Mouse (Mus musculus) kidney, embryonic 16.5 days (tissue): ENCODE data around the gene Pofut1. TPM values are rescaled to one million over a fixed set of nuclear protein-coding genes. Genes with fewer than 3 reads are reported as not detected.
A peak's percentile ranks its signal among the peaks of the same experiment; 100 is the strongest.
"Not testable (repeated sequence)": the region's sequence is repeated elsewhere in the genome, so short reads cannot be mapped to it uniquely, and the experiment has no call there.

Experiments
- ATAC-seq: fragments of 200-750 bp; cut with Nextera tagmentation; 2 replicates; pipeline ENCODE4 v1.8.0; 2017; ENCODE audit warnings: moderate TSS enrichment; ENCODE audit not compliant: low FRiP score, low TSS enrichment
- H3K27ac ChIP-seq: fragments of 300-500 bp; sonication (generic); 2 replicates; pipeline ENCODE4 v1.5.1; 2014; ENCODE audit warnings: low read length
- H3K27me3 ChIP-seq: fragments of 300-500 bp; sonication (generic); 2 replicates; pipeline ENCODE4 v1.6.1; 2014; ENCODE audit warnings: low read length, control low read depth, mixed read lengths; ENCODE audit not compliant: insufficient read depth
- H3K36me3 ChIP-seq: fragments of 300-500 bp; sonication (generic); 2 replicates; pipeline ENCODE4 v1.6.1; 2014; ENCODE audit warnings: low read length, control low read depth, mixed read lengths; ENCODE audit not compliant: insufficient read depth
- H3K4me1 ChIP-seq: fragments of 300-500 bp; sonication (generic); 2 replicates; pipeline ENCODE4 v1.6.1; 2014; ENCODE audit warnings: low read length, control low read depth, mixed read lengths; ENCODE audit not compliant: insufficient read depth
- H3K4me2 ChIP-seq: fragments of 300-500 bp; sonication (generic); replicated peaks from 2 replicates; pipeline ENCODE4 v1.6.1; 2014; ENCODE audit warnings: low read depth, low read length
- H3K4me3 ChIP-seq: fragments of 300-500 bp; sonication (generic); 2 replicates; pipeline ENCODE4 v1.5.1; 2014; ENCODE audit warnings: mild to moderate bottlenecking, low read length
- H3K9ac ChIP-seq: fragments of 300-500 bp; sonication (generic); replicated peaks from 2 replicates; pipeline ENCODE4 v1.6.1; 2014; ENCODE audit warnings: low read length
- H3K9me3 ChIP-seq: fragments of 300-500 bp; sonication (generic); 2 replicates; pipeline ENCODE4 v1.6.1; 2016; ENCODE audit warnings: low read length, control low read depth
- WGBS: fragments of 180-500 bp; shearing (Covaris S2); extraction: QIAGEN DNeasy Blood & Tissue Kit; methylation state at CpG from one replicate; pipeline ENCODE4 v1.1.7; 2014; 5-methylcytosine and 5-hydroxymethylcytosine counted together
- polyA plus RNA-seq: library from polyadenylated mRNA; unstranded; fragments of >200 nt; fragmentation: Nextera tagmentation; extraction: Ambion mirVana; gene quantifications from 2 replicates; pipeline ENCODE4 v1.2.1, GENCODE M21; 2015

Pofut1 gene
- polyA plus RNA-seq, 1 experiment from 2014 or later = 6.5 TPM

- H3K9me3 ChIP-seq, H3K27ac ChIP-seq, ATAC-seq, H3K4me3 ChIP-seq, H3K4me1 ChIP-seq, H3K36me3 ChIP-seq, H3K9ac ChIP-seq, H3K4me2 ChIP-seq, H3K27me3 ChIP-seq: not testable (repeated sequence)
- 94% methylated on average over 5 of the region's 5 CpGs for WGBS
Measured at GRCm38 (mm10) chr2:153276846-153277245, 35.5 kb downstream of the Pofut1 start.

GRCm38 (mm10) chr2:153278357-153278756 is 37.0 kb downstream of the Pofut1 start:
- no peak overlapping the region for H3K4me2 ChIP-seq
- H3K4me1 ChIP-seq = no peaks in the 10 kb centered on the region
- H3K4me3 ChIP-seq = no peak overlapping the region
- H3K36me3 ChIP-seq = no peaks in the 10 kb centered on the region
- no peaks in the 10 kb centered on the region; the same call in 1 of the 2 replicates for H3K9me3 ChIP-seq
- H3K9ac ChIP-seq = no peak overlapping the region
- no peaks in the 10 kb centered on the region for H3K27me3 ChIP-seq
- ATAC-seq = no peak
- no peak overlapping the region for H3K27ac ChIP-seq
- WGBS = 76% methylated on average over 5 of the region's 5 CpGs

- no peak overlapping the region for H3K4me3 ChIP-seq
- no peaks in the 10 kb centered on the region for H3K27me3 ChIP-seq
- WGBS = 91% methylated on average over 6 of the region's 6 CpGs
- no peaks in the 10 kb centered on the region; the same call in 1 of the 2 replicates for H3K4me1 ChIP-seq
- H3K9me3 ChIP-seq = no peaks in the 10 kb centered on the region
- no peak for ATAC-seq
- H3K27ac ChIP-seq = no peak overlapping the region
- H3K4me2 ChIP-seq = no peak overlapping the region
- no peak overlapping the region for H3K9ac ChIP-seq
- no peaks in the 10 kb centered on the region for H3K36me3 ChIP-seq
Measured at GRCm38 (mm10) chr2:153283919-153284318, 42.6 kb downstream of the Pofut1 start.

GRCm38 (mm10) chr2:153286524-153286923 is 45.2 kb downstream of the Pofut1 start:
- Histone ChIP-seq H3K27me3 (no peaks in the 10 kb centered on the region), H3K9me3 (no peaks in the 10 kb centered on the region), H3K36me3 (no peaks in the 10 kb centered on the region), H3K4me2 (no peak overlapping the region), H3K4me3 (no peak overlapping the region), H3K4me1 (peaks cover 4% of the 10 kb centered on the region; the same call in 1 of the 2 replicates), H3K27ac (no peak overlapping the region), H3K9ac (no peak overlapping the region)
- 93% methylated on average over 4 of the region's 4 CpGs for WGBS
- no peak for ATAC-seq

GRCm38 (mm10) chr2:153287835-153288234 is 46.5 kb downstream of the Pofut1 start:
- ATAC-seq = no peak
- H3K4me1 ChIP-seq = peaks cover 12% of the 10 kb centered on the region
- H3K27ac ChIP-seq = no peak overlapping the region
- no peaks in the 10 kb centered on the region for H3K27me3 ChIP-seq
- H3K36me3 ChIP-seq = no peaks in the 10 kb centered on the region
- no peak overlapping the region for H3K4me2 ChIP-seq
- WGBS = 27% methylated on average over 6 of the region's 6 CpGs
- no peak overlapping the region for H3K4me3 ChIP-seq
- no peak overlapping the region for H3K9ac ChIP-seq
- no peaks in the 10 kb centered on the region for H3K9me3 ChIP-seq

- peak; percentile 94 for ATAC-seq
- under 1% methylated on average over 59 of the region's 63 CpGs for WGBS
- H3K27me3 ChIP-seq = no peaks in the 10 kb centered on the region
- H3K9me3 ChIP-seq = no peaks in the 10 kb centered on the region
- peaks cover 12% of the 10 kb centered on the region for H3K4me1 ChIP-seq
- peak within 1 kb of the TSS; percentile 90 for H3K4me2 ChIP-seq
- H3K4me3 ChIP-seq = peak within 1 kb of the TSS; percentile 76
- H3K27ac ChIP-seq = peak within 1 kb of the TSS; percentile 66
- no peaks in the 10 kb centered on the region for H3K36me3 ChIP-seq
- H3K9ac ChIP-seq = peak within 1 kb of the TSS; percentile 82
Measured at GRCm38 (mm10) chr2:153290938-153291928, 49.9 kb downstream of the Pofut1 start, which contains the start of gene Kif3b. TSS of gene Kif3b (plus strand) at chr2:153291413.

- Histone ChIP-seq H3K4me1 (peaks cover 12% of the 10 kb centered on the region), H3K9ac (peak overlapping the region; percentile 82), H3K4me3 (peak overlapping the region; percentile 76), H3K36me3 (no peaks in the 10 kb centered on the region), H3K9me3 (no peaks in the 10 kb centered on the region), H3K27me3 (no peaks in the 10 kb centered on the region), H3K4me2 (peak overlapping the region; percentile 90), H3K27ac (no peak overlapping the region)
- 48% methylated on average over 7 of the region's 7 CpGs for WGBS
- no peak for ATAC-seq
Measured at GRCm38 (mm10) chr2:153292305-153292861, 51.0 kb downstream of the Pofut1 start.

- Histone ChIP-seq H3K4me3 (no peak overlapping the region), H3K36me3 (no peaks in the 10 kb centered on the region), H3K9ac (no peak overlapping the region), H3K4me1 (peaks cover 23% of the 10 kb centered on the region), H3K4me2 (no peak overlapping the region), H3K27me3 (no peaks in the 10 kb centered on the region), H3K9me3 (no peaks in the 10 kb centered on the region), H3K27ac (no peak overlapping the region)
- 92% methylated on average over 4 of the region's 4 CpGs for WGBS
- no peak for ATAC-seq
Measured at GRCm38 (mm10) chr2:153295196-153295595, 53.9 kb downstream of the Pofut1 start.

- Histone ChIP-seq H3K27me3 (no peaks in the 10 kb centered on the region), H3K4me3 (no peak overlapping the region), H3K4me1 (peaks cover 12% of the 10 kb centered on the region), H3K4me2 (no peak overlapping the region), H3K36me3 (no peaks in the 10 kb centered on the region), H3K27ac (no peak overlapping the region), H3K9ac (no peak overlapping the region), H3K9me3 (no peaks in the 10 kb centered on the region)
- WGBS = 74% methylated on average over 4 of the region's 4 CpGs
- ATAC-seq = no peak
Measured at GRCm38 (mm10) chr2:153297771-153298170, 56.4 kb downstream of the Pofut1 start.

GRCm38 (mm10) chr2:153298460-153298859 is 57.1 kb downstream of the Pofut1 start:
- H3K27me3 ChIP-seq = no peaks in the 10 kb centered on the region
- H3K4me1 ChIP-seq = peaks cover 12% of the 10 kb centered on the region
- no peak overlapping the region for H3K4me3 ChIP-seq
- no peak overlapping the region for H3K4me2 ChIP-seq
- no peak overlapping the region for H3K9ac ChIP-seq
- peak overlapping the region; percentile 48 for H3K27ac ChIP-seq
- H3K36me3 ChIP-seq = no peaks in the 10 kb centered on the region
- ATAC-seq = no peak
- 33% methylated on average over 4 of the region's 4 CpGs for WGBS
- no peaks in the 10 kb centered on the region for H3K9me3 ChIP-seq
